Mouse (Mus musculus): Measurements from ENCODE around the gene Zswim4. TPM values are rescaled to one million over a fixed set of nuclear protein-coding genes. Genes with fewer than 3 reads are reported as not detected.
A peak's percentile ranks its signal among the peaks of the same experiment; 100 is the strongest.

Zswim4 gene
- polyA plus RNA-seq, 1 experiment from 2014 or later: 20.6 TPM

GRCm38 (mm10) chr8:84256822-84257610 is 20.2 kb upstream of the Zswim4 start, which contains the start of gene Mri1:
TSS of gene Mri1 (minus strand) at chr8:84257326.
- H3K4me2 ChIP-seq (replicated peaks): peak within 1 kb of the TSS; percentile 96
- H3K4me3 ChIP-seq (replicated peaks; ENCODE audit: low read length): peak within 1 kb of the TSS; percentile 81
- no peaks in the 10 kb centered on the region for H3K9me3 ChIP-seq (ENCODE audit: control insufficient read depth, low read length)
- H3K4me1 ChIP-seq (replicated peaks; ENCODE audit: control insufficient read depth, insufficient read depth, low read length): peaks cover 18% of the 10 kb centered on the region
- peak within 1 kb of the TSS; percentile 86 for H3K9ac ChIP-seq
- peak; percentile 92 for DNase-seq (ENCODE audit: low spot score)
- peaks cover 73% of the 10 kb centered on the region for H3K36me3 ChIP-seq (replicated peaks; ENCODE audit: control insufficient read depth, insufficient read depth)
- peak within 1 kb of the TSS; percentile 89 for H3K27ac ChIP-seq
- under 1% methylated on average over 64 of the region's 64 CpGs for WGBS
- H3K27me3 ChIP-seq (ENCODE audit: control insufficient read depth, insufficient read depth, low read length): no peaks in the 10 kb centered on the region
- peak; percentile 87 for ATAC-seq (ENCODE audit: low FRiP score)

GRCm38 (mm10) chr8:84256458-84256821 is 19.6 kb upstream of the Zswim4 start:
- 13% methylated on average over 6 of the region's 6 CpGs for WGBS
- peak; percentile 57 for DNase-seq (ENCODE audit: low spot score)
- peak; percentile 13; the same call in 1 of the 2 replicates for ATAC-seq (ENCODE audit: low FRiP score)

GRCm38 (mm10) chr8:84255858-84256257 is 19.0 kb upstream of the Zswim4 start:
- H3K4me3 ChIP-seq (replicated peaks; ENCODE audit: low read length): peak overlapping the region; percentile 81
- ATAC-seq (ENCODE audit: low FRiP score) (no peak), DNase-seq (ENCODE audit: low spot score) (no peak)
- H3K9me3 ChIP-seq (ENCODE audit: control insufficient read depth, low read length): no peaks in the 10 kb centered on the region
- peak overlapping the region; percentile 96 for H3K4me2 ChIP-seq (replicated peaks)
- H3K27ac ChIP-seq: peak overlapping the region; percentile 89; the same call in 1 of the 2 replicates
- peaks cover 73% of the 10 kb centered on the region for H3K36me3 ChIP-seq (replicated peaks; ENCODE audit: control insufficient read depth, insufficient read depth)
- peaks cover 18% of the 10 kb centered on the region for H3K4me1 ChIP-seq (replicated peaks; ENCODE audit: control insufficient read depth, insufficient read depth, low read length)
- no peaks in the 10 kb centered on the region for H3K27me3 ChIP-seq (ENCODE audit: control insufficient read depth, insufficient read depth, low read length)
- 88% methylated on average over 3 of the region's 3 CpGs for WGBS
- H3K9ac ChIP-seq: peak overlapping the region; percentile 86

More at GRCm38 (mm10) chr8:84256458-84256821, 19.6 kb upstream of the Zswim4 start:
- H3K36me3 ChIP-seq (replicated peaks; ENCODE audit: control insufficient read depth, insufficient read depth): peaks cover 73% of the 10 kb centered on the region
- H3K4me1 ChIP-seq (replicated peaks; ENCODE audit: control insufficient read depth, insufficient read depth, low read length): peaks cover 18% of the 10 kb centered on the region
- H3K27me3 ChIP-seq (ENCODE audit: control insufficient read depth, insufficient read depth, low read length): no peaks in the 10 kb centered on the region
- H3K4me3 ChIP-seq (replicated peaks; ENCODE audit: low read length): peak overlapping the region; percentile 81
- H3K27ac ChIP-seq: peak overlapping the region; percentile 89
- H3K4me2 ChIP-seq (replicated peaks): peak overlapping the region; percentile 96
- H3K9me3 ChIP-seq (ENCODE audit: control insufficient read depth, low read length): no peaks in the 10 kb centered on the region
- peak overlapping the region; percentile 86 for H3K9ac ChIP-seq

- no peaks in the 10 kb centered on the region; the same call in 1 of the 2 replicates for H3K4me1 ChIP-seq (replicated peaks; ENCODE audit: control insufficient read depth, insufficient read depth, low read length)
- peak within 1 kb of the TSS; percentile 94 for H3K9ac ChIP-seq
- ATAC-seq (ENCODE audit: low FRiP score) (peak; percentile 94), DNase-seq (ENCODE audit: low spot score) (peak; percentile 94)
- WGBS: 5% methylated on average over 52 of the region's 52 CpGs
- no peaks in the 10 kb centered on the region for H3K27me3 ChIP-seq (ENCODE audit: control insufficient read depth, insufficient read depth, low read length)
- peaks cover 73% of the 10 kb centered on the region for H3K36me3 ChIP-seq (replicated peaks; ENCODE audit: control insufficient read depth, insufficient read depth)
- H3K9me3 ChIP-seq (ENCODE audit: control insufficient read depth, low read length): no peaks in the 10 kb centered on the region
- H3K4me2 ChIP-seq (replicated peaks): peak within 1 kb of the TSS; percentile 83
- H3K4me3 ChIP-seq (replicated peaks; ENCODE audit: low read length): peak within 1 kb of the TSS; percentile 98
- H3K27ac ChIP-seq: peak within 1 kb of the TSS; percentile 74
Observed at GRCm38 (mm10) chr8:84249257-84250170, 12.7 kb upstream of the Zswim4 start, which contains the start of gene D8Ertd738e. TSS of gene D8Ertd738e (minus strand) at chr8:84249719.

GRCm38 (mm10) chr8:84241821-84242220 is 5.0 kb upstream of the Zswim4 start:
- H3K9me3 ChIP-seq (ENCODE audit: control insufficient read depth, low read length): no peaks in the 10 kb centered on the region
- 67% methylated on average over 2 of the region's 2 CpGs for WGBS
- H3K9ac ChIP-seq: no peak overlapping the region
- H3K27me3 ChIP-seq (ENCODE audit: control insufficient read depth, insufficient read depth, low read length): no peaks in the 10 kb centered on the region
- DNase-seq (ENCODE audit: low spot score) (no peak), ATAC-seq (ENCODE audit: low FRiP score) (no peak)
- peaks cover 42% of the 10 kb centered on the region for H3K36me3 ChIP-seq (replicated peaks; ENCODE audit: control insufficient read depth, insufficient read depth)
- peaks cover 7% of the 10 kb centered on the region for H3K4me1 ChIP-seq (replicated peaks; ENCODE audit: control insufficient read depth, insufficient read depth, low read length)
- no peak overlapping the region for H3K4me3 ChIP-seq (replicated peaks; ENCODE audit: low read length)
- no peak overlapping the region for H3K27ac ChIP-seq
- no peak overlapping the region for H3K4me2 ChIP-seq (replicated peaks)

- no peak overlapping the region for H3K4me2 ChIP-seq (replicated peaks)
- peaks cover 8% of the 10 kb centered on the region for H3K4me1 ChIP-seq (replicated peaks; ENCODE audit: control insufficient read depth, insufficient read depth, low read length)
- ATAC-seq (ENCODE audit: low FRiP score): no peak
- H3K9ac ChIP-seq: no peak overlapping the region
- WGBS: 65% methylated on average over 6 of the region's 6 CpGs
- no peaks in the 10 kb centered on the region for H3K27me3 ChIP-seq (ENCODE audit: control insufficient read depth, insufficient read depth, low read length)
- DNase-seq (ENCODE audit: low spot score): no peak
- no peaks in the 10 kb centered on the region for H3K9me3 ChIP-seq (ENCODE audit: control insufficient read depth, low read length)
- H3K27ac ChIP-seq: no peak overlapping the region
- no peak overlapping the region for H3K4me3 ChIP-seq (replicated peaks; ENCODE audit: low read length)
- peaks cover 35% of the 10 kb centered on the region for H3K36me3 ChIP-seq (replicated peaks; ENCODE audit: control insufficient read depth, insufficient read depth)
Observed at GRCm38 (mm10) chr8:84241167-84241566, 4.3 kb upstream of the Zswim4 start.

GRCm38 (mm10) chr8:84237542-84238229 is 831 bp upstream of the Zswim4 start:
- ATAC-seq (ENCODE audit: low FRiP score) (peak; percentile 0; the same call in 1 of the 2 replicates), DNase-seq (ENCODE audit: low spot score) (no peak)
- Histone ChIP-seq H3K9me3 (ENCODE audit: control insufficient read depth, low read length) (no peaks in the 10 kb centered on the region), H3K4me1 (replicated peaks; ENCODE audit: control insufficient read depth, insufficient read depth, low read length) (peaks cover 23% of the 10 kb centered on the region), H3K4me2 (replicated peaks) (peak overlapping the region; percentile 77), H3K36me3 (replicated peaks; ENCODE audit: control insufficient read depth, insufficient read depth) (peaks cover 25% of the 10 kb centered on the region), H3K4me3 (replicated peaks; ENCODE audit: low read length) (peak overlapping the region; percentile 93), H3K9ac (peak overlapping the region; percentile 74), H3K27ac (peak overlapping the region; percentile 86), H3K27me3 (ENCODE audit: control insufficient read depth, insufficient read depth, low read length) (no peaks in the 10 kb centered on the region)
- WGBS: 18% methylated on average over 19 of the region's 19 CpGs

- Histone ChIP-seq H3K4me2 (replicated peaks) (peak overlapping the region; percentile 71), H3K36me3 (replicated peaks; ENCODE audit: control insufficient read depth, insufficient read depth) (peaks cover 34% of the 10 kb centered on the region), H3K4me1 (replicated peaks; ENCODE audit: control insufficient read depth, insufficient read depth, low read length) (peaks cover 23% of the 10 kb centered on the region), H3K4me3 (replicated peaks; ENCODE audit: low read length) (peak overlapping the region; percentile 93), H3K27ac (peak overlapping the region; percentile 74), H3K27me3 (ENCODE audit: control insufficient read depth, insufficient read depth, low read length) (no peaks in the 10 kb centered on the region), H3K9ac (peak overlapping the region; percentile 96), H3K9me3 (ENCODE audit: control insufficient read depth, low read length) (no peaks in the 10 kb centered on the region)
- peak; percentile 33 for ATAC-seq (ENCODE audit: low FRiP score)
- 0% methylated on average over 25 of the region's 30 CpGs for WGBS
- no peak for DNase-seq (ENCODE audit: low spot score)
Observed at GRCm38 (mm10) chr8:84236410-84236997, 351 bp downstream of the Zswim4 start.
